Mouse (Mus musculus) neural tube, embryonic 12.5 days (tissue): ENCODE data around the gene Tm9sf2. TPM values are rescaled to one million over a fixed set of nuclear protein-coding genes. Genes with fewer than 3 reads are reported as not detected.

ENCODE experiments used
- ATAC-seq: fragments of 200-750 bp; cut with Nextera tagmentation; 2 replicates; pipeline ENCODE4 v1.8.0; 2017; ENCODE audit warnings: low read depth, mild to moderate bottlenecking, moderate TSS enrichment, moderate library complexity; ENCODE audit not compliant: low FRiP score
- H3K27ac ChIP-seq: fragments of 300-500 bp; sonication (generic); 2 replicates; pipeline ENCODE4 v1.5.1; 2016
- H3K27me3 ChIP-seq: fragments of 300-500 bp; sonication (generic); replicated peaks from 2 replicates; pipeline ENCODE4 v1.6.1; 2016; ENCODE audit warnings: mild to moderate bottlenecking
- H3K36me3 ChIP-seq: fragments of 300-500 bp; sonication (generic); 2 replicates; pipeline ENCODE4 v1.6.1; 2016; ENCODE audit warnings: mild to moderate bottlenecking
- H3K4me1 ChIP-seq: fragments of 300-500 bp; sonication (generic); 2 replicates; pipeline ENCODE4 v1.6.1; 2016
- H3K4me2 ChIP-seq: fragments of 300-500 bp; sonication (generic); replicated peaks from 2 replicates; pipeline ENCODE4 v1.6.1; 2016; ENCODE audit warnings: mild to moderate bottlenecking
- H3K4me3 ChIP-seq: fragments of 300-500 bp; sonication (generic); 2 replicates; pipeline ENCODE4 v1.5.1; 2016
- H3K9ac ChIP-seq: fragments of 300-500 bp; sonication (generic); 2 replicates; pipeline ENCODE4 v1.6.1; 2016; ENCODE audit warnings: mild to moderate bottlenecking
- H3K9me3 ChIP-seq: fragments of 300-500 bp; sonication (generic); 2 replicates; pipeline ENCODE4 v1.6.1; 2016; ENCODE audit warnings: mild to moderate bottlenecking
- WGBS: fragments of 180-500 bp; shearing (Covaris S2); methylation state at CpG from one replicate; pipeline ENCODE4 v1.1.7; 2016; 5-methylcytosine and 5-hydroxymethylcytosine counted together
- polyA plus RNA-seq: library from polyadenylated mRNA; unstranded; fragments of >200 nt; fragmentation: Nextera tagmentation; extraction: Ambion mirVana; gene quantifications from 2 replicates; pipeline ENCODE4 v1.2.1, GENCODE M21; 2016

Gene Tm9sf2
- polyA plus RNA-seq, 1 experiment from 2014 or later: 124 TPM

- H3K27me3 ChIP-seq: no peaks in the 10 kb centered on the region
- no peaks in the 10 kb centered on the region for H3K36me3 ChIP-seq
- no peak for ATAC-seq
- H3K4me3 ChIP-seq: peak overlapping the region; percentile 32
- H3K4me2 ChIP-seq: peak overlapping the region; percentile 70
- WGBS: 70% methylated on average over 16 of the region's 16 CpGs
- peaks cover 32% of the 10 kb centered on the region for H3K4me1 ChIP-seq
- H3K9me3 ChIP-seq: no peaks in the 10 kb centered on the region
- peak overlapping the region; percentile 60 for H3K27ac ChIP-seq
- H3K9ac ChIP-seq: peak overlapping the region; percentile 47
Observed at GRCm38 (mm10) chr14:122105391-122106285, 1.2 kb upstream of the Tm9sf2 start.

- peak overlapping the region; percentile 95 for H3K9ac ChIP-seq
- 4% methylated on average over 44 of the region's 44 CpGs for WGBS
- no peaks in the 10 kb centered on the region for H3K36me3 ChIP-seq
- peak; percentile 46 for ATAC-seq
- H3K4me2 ChIP-seq: peak overlapping the region; percentile 70
- H3K4me3 ChIP-seq: peak overlapping the region; percentile 98
- H3K27me3 ChIP-seq: no peaks in the 10 kb centered on the region
- peaks cover 32% of the 10 kb centered on the region for H3K4me1 ChIP-seq
- H3K27ac ChIP-seq: peak overlapping the region; percentile 76
- H3K9me3 ChIP-seq: no peaks in the 10 kb centered on the region
Observed at GRCm38 (mm10) chr14:122107481-122108214, 810 bp downstream of the Tm9sf2 start.

GRCm38 (mm10) chr14:122111681-122112080 is 4.8 kb downstream of the Tm9sf2 start:
- Histone ChIP-seq H3K27me3 (no peaks in the 10 kb centered on the region), H3K4me2 (no peak overlapping the region), H3K36me3 (no peaks in the 10 kb centered on the region), H3K27ac (no peak overlapping the region), H3K9me3 (no peaks in the 10 kb centered on the region), H3K4me3 (no peak overlapping the region), H3K4me1 (peaks cover 18% of the 10 kb centered on the region), H3K9ac (no peak overlapping the region)
- no peak for ATAC-seq
- 93% methylated on average over 2 of the region's 2 CpGs for WGBS

- 88% methylated on average over 5 of the region's 5 CpGs for WGBS
- no peak for ATAC-seq
- Histone ChIP-seq H3K27me3 (no peaks in the 10 kb centered on the region), H3K36me3 (no peaks in the 10 kb centered on the region), H3K4me3 (no peak overlapping the region), H3K9me3 (no peaks in the 10 kb centered on the region), H3K4me1 (peaks cover 18% of the 10 kb centered on the region), H3K9ac (no peak overlapping the region), H3K4me2 (no peak overlapping the region), H3K27ac (no peak overlapping the region)
Observed at GRCm38 (mm10) chr14:122112311-122112710, 5.5 kb downstream of the Tm9sf2 start.

- Histone ChIP-seq H3K9ac (no peak overlapping the region), H3K27ac (no peak overlapping the region), H3K4me2 (no peak overlapping the region), H3K36me3 (no peaks in the 10 kb centered on the region), H3K4me3 (no peak overlapping the region), H3K27me3 (no peaks in the 10 kb centered on the region), H3K4me1 (no peaks in the 10 kb centered on the region), H3K9me3 (no peaks in the 10 kb centered on the region)
- WGBS: 93% methylated on average over 1 of the region's 1 CpGs
- no peak for ATAC-seq
Observed at GRCm38 (mm10) chr14:122116200-122116599, 9.4 kb downstream of the Tm9sf2 start.

GRCm38 (mm10) chr14:122130111-122130797 is 23.4 kb downstream of the Tm9sf2 start:
- Histone ChIP-seq H3K4me2 (no peak overlapping the region), H3K27ac (no peak overlapping the region), H3K36me3 (peaks cover 28% of the 10 kb centered on the region), H3K9me3 (no peaks in the 10 kb centered on the region), H3K4me1 (no peaks in the 10 kb centered on the region), H3K9ac (no peak overlapping the region), H3K4me3 (no peak overlapping the region), H3K27me3 (no peaks in the 10 kb centered on the region)
- no peak for ATAC-seq
- WGBS: 93% methylated on average over 5 of the region's 5 CpGs

- Histone ChIP-seq H3K36me3 (peaks cover 23% of the 10 kb centered on the region), H3K4me3 (no peak overlapping the region), H3K4me2 (no peak overlapping the region), H3K9ac (no peak overlapping the region), H3K27ac (no peak overlapping the region), H3K9me3 (no peaks in the 10 kb centered on the region), H3K4me1 (no peaks in the 10 kb centered on the region), H3K27me3 (no peaks in the 10 kb centered on the region)
- 92% methylated on average over 2 of the region's 2 CpGs for WGBS
- no peak for ATAC-seq
Observed at GRCm38 (mm10) chr14:122131644-122132043, 24.8 kb downstream of the Tm9sf2 start.

- Histone ChIP-seq H3K27me3 (no peaks in the 10 kb centered on the region), H3K36me3 (peaks cover 35% of the 10 kb centered on the region), H3K9ac (no peak overlapping the region), H3K4me2 (no peak overlapping the region), H3K9me3 (no peaks in the 10 kb centered on the region), H3K27ac (no peak overlapping the region), H3K4me3 (no peak overlapping the region), H3K4me1 (no peaks in the 10 kb centered on the region)
- no peak for ATAC-seq
- 83% methylated on average over 3 of the region's 3 CpGs for WGBS
Observed at GRCm38 (mm10) chr14:122136368-122136928, 29.6 kb downstream of the Tm9sf2 start.

- Histone ChIP-seq H3K36me3 (peaks cover 37% of the 10 kb centered on the region), H3K4me2 (no peak overlapping the region), H3K9ac (no peak overlapping the region), H3K27ac (no peak overlapping the region), H3K4me3 (no peak overlapping the region), H3K9me3 (no peaks in the 10 kb centered on the region), H3K4me1 (no peaks in the 10 kb centered on the region), H3K27me3 (no peaks in the 10 kb centered on the region)
- ATAC-seq: no peak
- WGBS: 96% methylated on average over 7 of the region's 7 CpGs
Observed at GRCm38 (mm10) chr14:122137234-122137633, 30.4 kb downstream of the Tm9sf2 start.

- Histone ChIP-seq H3K4me3 (no peak overlapping the region), H3K9ac (no peak overlapping the region), H3K4me1 (no peaks in the 10 kb centered on the region), H3K36me3 (peaks cover 58% of the 10 kb centered on the region), H3K27me3 (no peaks in the 10 kb centered on the region), H3K4me2 (no peak overlapping the region), H3K9me3 (no peaks in the 10 kb centered on the region), H3K27ac (no peak overlapping the region)
- ATAC-seq: no peak
- WGBS: 57% methylated on average over 1 of the region's 1 CpGs
Observed at GRCm38 (mm10) chr14:122140126-122140525, 33.3 kb downstream of the Tm9sf2 start.

GRCm38 (mm10) chr14:122143585-122144269 is 36.9 kb downstream of the Tm9sf2 start:
- ATAC-seq: no peak
- Histone ChIP-seq H3K4me1 (no peaks in the 10 kb centered on the region), H3K9ac (no peak overlapping the region), H3K4me3 (no peak overlapping the region), H3K36me3 (peaks cover 75% of the 10 kb centered on the region), H3K27me3 (no peaks in the 10 kb centered on the region), H3K9me3 (no peaks in the 10 kb centered on the region), H3K27ac (no peak overlapping the region), H3K4me2 (no peak overlapping the region)
- 93% methylated on average over 4 of the region's 4 CpGs for WGBS
